Mouse (Mus musculus) CD4-positive, CD25-positive, alpha-beta regulatory T cell, adult 4 months (primary cell): ENCODE measurements around the gene Cdh13. TPM values are rescaled to one million over a fixed set of nuclear protein-coding genes. Genes with fewer than 3 reads are reported as not detected.
"Not testable (repeated sequence)": the region's sequence is repeated elsewhere in the genome, so short reads cannot be mapped to it uniquely, and the experiment has no call there.

Experiments
- ATAC-seq: one replicate; pipeline ENCODE4 v1.8.0; 2017
- polyA plus RNA-seq, 2 experiments: library from polyadenylated mRNA; unstranded; fragments of 100-300 nt; shearing (Covaris generic); gene quantifications; one replicate each; pipeline ENCODE4 v1.2.1; 2017

Cdh13 gene
- polyA plus RNA-seq, 2 experiments from 2014 or later, result 0.25 to 0.31 TPM

- ATAC-seq, result no peak
Observed at GRCm38 (mm10) chr8:118701312-118701880, 417.9 kb downstream of the Cdh13 start.

DNA sequence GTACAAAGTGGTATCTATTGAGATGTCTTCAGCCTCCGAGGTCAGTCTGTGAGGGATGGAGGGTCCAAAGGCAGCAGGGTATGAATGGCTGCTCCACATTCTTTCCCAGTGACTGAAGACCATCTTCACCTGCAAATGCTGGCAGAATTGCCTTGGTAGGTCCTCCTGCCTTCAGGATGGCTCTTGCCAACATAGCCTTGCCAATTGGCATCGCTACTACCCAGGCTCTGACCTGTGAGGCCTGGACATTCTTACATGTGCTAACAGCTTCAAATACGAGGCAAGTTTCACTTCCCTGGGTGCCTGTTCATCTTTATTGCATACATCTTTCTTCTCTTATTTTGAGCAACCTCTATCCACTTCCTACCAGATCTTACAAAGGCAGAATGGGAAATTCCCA lies 425.8 kb downstream of the Cdh13 start:
- ATAC-seq, result no peak

- no peak for ATAC-seq
Observed at GRCm38 (mm10) chr8:118711631-118712030, 428.1 kb downstream of the Cdh13 start.

DNA sequence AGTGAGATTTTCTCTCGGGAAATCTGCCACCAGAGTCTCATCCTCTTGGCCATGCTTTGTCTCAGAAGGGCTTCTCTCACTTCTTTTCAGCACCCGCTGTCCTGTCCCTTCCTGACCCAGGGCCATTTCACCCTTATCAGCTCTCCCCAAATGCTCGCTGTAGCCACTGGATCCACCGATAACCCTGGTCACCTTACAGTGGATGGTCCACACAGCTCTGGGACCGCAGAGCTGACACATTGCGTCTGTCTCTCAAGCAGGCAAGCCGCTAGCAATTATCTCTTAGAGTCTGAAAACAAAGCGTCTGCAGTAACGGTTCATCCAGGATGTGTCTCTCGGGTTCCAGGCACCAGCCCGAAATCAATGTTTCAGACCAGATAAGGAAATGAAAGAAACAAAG lies 429.6 kb downstream of the Cdh13 start:
- no peak for ATAC-seq

GRCm38 (mm10) chr8:118713596-118713995 lies 430.1 kb downstream of the Cdh13 start:
- ATAC-seq, result no peak

DNA sequence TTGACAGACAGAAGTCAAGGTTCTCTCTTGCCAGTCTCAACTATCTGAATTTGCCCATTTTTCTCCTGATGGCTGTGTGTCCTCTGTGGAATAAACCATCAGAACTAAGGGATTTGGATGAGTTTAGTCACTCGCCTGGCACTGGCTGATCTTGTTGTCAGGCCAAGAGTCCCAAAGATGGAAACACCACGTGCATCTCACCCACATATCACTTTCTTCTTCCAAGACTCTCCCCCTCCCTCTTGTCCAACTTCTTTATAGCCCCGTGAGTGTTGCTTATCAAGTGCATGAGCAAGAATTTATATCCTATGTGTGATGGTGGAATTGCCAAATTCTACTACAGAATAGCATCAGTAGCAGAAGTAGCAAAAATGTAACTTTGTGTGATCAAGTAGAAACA lies 439.4 kb downstream of the Cdh13 start:
- ATAC-seq, result no peak

DNA sequence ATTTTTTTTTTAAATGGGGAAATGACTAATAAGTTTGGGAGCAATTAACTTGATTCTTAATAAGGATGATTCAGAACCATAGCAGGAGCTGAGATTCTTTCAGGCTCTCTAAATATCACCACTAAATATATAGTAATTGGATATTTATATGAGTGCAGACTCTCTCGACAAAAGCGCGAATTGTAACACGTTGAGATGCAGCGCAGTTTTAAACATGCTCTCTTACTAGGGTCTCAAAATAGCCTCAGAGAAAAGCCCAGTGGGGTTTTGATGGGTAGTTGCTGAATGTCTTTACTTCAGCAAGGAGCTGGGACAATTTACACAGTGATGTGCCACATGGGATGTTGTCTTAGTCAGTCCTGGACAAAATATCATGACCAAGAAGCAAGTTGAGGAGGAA lies 442.1 kb downstream of the Cdh13 start:
- no peak for ATAC-seq

- no peak for ATAC-seq
Observed at GRCm38 (mm10) chr8:118741781-118742180, 458.2 kb downstream of the Cdh13 start.

- ATAC-seq, result no peak
Observed at GRCm38 (mm10) chr8:118744991-118745390, 461.5 kb downstream of the Cdh13 start.

DNA sequence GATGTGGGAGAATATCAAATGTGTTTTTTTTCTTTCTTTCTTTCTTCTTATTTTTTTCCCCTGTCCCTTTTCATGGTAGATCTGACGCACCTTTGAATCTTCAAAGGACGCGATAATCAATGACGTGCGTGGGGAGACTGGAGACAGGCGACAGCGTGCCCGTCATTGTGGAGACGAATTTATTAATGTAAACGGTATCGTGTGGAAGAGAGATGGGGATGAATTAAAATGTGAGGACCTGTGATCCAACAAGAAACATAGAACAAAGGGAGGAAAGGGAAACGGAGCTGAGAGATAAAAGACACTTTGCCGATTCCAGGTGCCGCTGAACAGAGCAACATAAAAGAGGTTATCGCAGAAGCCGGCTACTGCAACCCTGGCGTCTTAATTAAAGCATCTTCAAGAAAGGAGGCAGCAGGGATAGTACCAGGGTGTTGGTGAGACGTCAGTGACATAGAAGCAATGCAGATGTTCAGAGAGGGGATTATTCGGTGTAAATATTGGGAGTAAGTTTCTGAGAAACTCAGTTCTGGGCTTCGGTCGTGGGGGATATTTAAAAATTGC lies 464.6 kb downstream of the Cdh13 start:
- no peak for ATAC-seq

DNA sequence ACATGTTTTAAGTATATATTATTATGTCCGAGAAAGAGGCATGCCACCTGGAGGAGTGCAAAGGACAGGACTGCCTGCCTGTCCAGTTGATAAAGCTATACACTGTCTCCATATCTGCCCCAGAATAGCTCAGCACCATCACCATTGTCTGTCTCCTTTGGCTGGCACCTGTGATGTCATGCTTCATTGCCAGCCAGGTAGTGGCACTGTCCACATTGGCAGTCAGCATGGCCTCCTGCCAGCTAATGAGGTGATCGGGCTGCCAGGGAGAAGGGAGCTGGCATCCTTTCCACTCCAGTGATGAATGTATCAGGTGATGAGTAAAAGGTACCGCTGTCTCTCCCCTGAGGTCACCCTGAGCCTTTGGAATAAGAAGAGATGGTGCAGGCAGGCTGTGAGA lies 465.7 kb downstream of the Cdh13 start:
- no peak for ATAC-seq

- no peak for ATAC-seq
Observed at GRCm38 (mm10) chr8:118749786-118750185, 466.3 kb downstream of the Cdh13 start.

DNA sequence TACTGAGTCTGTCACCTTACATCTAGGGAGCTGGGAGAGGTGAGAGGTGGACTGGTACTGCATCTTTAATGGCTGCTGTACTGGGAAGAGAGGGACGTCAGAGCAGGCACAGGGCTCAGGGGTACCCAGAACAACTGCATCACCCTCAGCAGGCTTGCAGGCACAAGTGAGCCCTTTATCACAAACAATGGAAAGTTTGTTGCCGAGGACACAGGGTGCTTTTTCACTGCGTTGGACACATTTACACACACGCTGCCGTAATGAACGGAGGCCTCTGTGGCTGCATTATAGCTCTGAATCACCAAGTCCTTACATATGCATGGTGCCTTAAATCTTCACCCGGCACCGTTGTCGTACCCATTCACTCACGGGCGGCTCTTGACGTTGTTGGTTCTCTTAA lies 470.2 kb downstream of the Cdh13 start:
- ATAC-seq, result no peak

DNA sequence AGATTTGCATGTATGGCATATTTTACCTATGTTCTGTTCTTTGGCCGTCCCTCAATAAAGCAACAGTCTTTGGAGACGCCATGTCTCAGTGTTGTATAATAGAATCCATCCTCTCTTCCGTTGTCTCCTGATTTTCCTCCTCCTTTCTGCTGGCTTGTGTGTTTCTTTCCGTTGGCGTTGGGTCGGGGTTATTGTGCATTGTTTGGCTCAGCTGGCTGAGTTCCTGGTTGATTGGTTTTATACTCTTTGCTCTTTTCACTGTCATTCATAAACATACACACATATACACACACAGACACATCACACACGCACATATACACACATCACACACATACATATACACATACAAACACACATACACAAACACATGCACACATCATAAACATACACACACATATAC lies 470.6 kb downstream of the Cdh13 start:
- ATAC-seq, result no peak

DNA sequence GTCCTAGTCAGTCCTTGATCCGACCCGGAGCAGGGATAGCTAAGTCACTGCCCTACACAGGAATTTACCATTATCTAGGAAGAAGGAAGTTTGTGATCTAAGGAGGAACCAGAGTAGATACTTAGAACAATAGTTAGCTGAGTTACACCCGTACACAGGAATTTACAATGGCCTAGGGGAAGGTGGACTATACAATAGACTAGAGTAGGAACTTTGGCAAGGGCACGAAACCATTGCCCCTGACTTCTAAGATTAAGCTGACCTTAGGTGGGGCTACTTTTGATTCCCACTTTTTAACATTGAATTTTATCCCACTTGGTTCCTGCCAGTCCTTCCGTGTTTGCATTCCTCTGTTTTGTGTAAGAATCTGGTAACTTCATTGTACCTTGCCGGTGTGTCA lies 494.0 kb downstream of the Cdh13 start:
- not testable (repeated sequence) for ATAC-seq

DNA sequence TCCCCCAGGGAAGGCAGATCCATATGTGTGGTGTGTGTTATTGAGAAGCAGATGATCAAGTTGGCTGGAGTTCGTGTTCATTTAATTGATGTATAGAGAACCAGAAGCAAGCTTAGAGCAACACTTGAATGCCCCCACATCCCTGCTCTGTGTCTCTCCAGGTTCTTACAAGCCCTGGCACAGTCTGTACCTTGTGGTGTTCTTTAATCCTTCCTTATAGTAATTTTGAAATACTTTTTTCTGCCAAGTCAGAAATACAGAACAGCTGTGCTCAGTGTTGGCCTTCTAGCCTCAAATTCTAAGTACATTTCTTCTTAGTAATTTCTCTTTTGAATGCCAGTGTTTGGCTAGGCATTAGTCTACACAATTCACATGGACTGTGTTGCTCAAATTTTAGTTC lies 494.8 kb downstream of the Cdh13 start:
- ATAC-seq, result no peak

DNA sequence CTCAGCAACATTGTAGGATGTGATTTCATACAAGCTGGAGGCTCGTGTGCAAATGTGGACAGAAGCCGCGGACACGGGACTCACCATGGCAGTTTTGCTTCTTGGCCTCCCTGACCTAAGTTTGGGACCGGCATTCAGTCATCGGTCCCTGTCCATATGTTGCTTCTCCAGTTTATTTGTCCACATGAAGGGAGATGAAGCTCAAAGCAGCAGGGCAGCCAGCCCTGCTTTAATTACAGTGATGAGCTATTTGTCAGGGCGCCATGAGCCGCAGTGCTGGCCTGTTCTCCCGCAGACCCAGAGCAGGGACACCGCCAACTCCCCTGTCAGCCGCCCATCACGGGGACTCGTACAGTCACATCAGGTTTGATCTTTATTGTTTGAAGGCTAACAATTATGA lies 502.1 kb downstream of the Cdh13 start:
- ATAC-seq, result no peak

DNA sequence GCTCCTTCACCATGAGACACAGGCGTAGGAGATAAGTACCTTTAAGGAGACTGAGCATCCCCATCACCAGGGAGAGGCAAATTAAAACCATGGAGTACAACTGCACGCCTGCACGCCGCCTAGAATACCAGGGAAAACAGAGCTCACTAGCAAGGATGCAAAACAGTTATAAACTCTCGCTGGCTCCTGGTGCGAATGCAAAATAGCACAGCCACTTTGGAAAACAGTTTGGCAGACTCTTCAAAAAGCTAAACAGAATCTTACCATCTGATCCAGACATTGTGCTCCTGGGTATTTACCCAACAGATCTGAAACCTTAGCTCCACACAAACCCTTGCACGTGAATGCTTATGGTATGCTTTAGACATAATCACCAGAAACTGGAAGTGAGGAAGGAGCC lies 506.1 kb downstream of the Cdh13 start:
- ATAC-seq, result no peak

DNA sequence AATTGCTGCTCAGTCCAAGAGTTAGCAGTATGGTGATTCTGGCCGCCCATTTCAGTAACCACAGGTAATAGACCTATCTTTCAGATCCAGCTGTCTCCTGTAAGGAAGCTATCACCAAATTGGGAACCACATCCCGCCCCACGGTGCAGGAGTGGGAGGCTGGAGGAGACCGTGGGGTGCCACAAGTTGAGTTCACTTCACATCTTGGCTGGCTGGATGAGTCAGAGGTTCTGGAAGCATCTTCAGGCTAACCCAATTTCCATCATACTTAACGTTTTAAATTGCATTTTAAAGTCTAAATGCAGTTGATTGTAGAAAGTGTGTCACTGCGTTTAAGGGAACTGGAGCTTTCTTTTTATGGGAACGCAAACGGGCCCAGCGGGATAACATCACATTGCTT lies 511.4 kb downstream of the Cdh13 start:
- ATAC-seq, result no peak

DNA sequence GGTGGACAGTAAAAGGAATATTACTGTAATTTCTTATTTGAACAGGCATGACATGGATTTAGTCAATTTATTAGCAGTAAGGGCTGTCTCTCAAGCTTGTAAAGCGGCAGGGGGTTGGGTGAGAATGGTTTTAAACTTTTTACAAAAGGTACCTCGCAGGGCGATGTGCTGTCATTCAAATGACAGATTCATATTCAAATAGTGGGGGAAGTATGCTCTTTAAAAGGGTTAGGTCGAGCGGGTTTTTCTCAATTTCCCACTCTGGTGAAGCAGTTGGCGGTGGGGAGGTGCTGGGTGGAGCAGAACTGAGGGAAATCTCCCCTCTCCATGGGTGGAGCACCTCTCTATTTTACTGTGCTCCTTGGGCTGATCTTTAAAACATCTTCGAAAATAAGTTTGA lies 513.0 kb downstream of the Cdh13 start:
- ATAC-seq, result no peak

DNA sequence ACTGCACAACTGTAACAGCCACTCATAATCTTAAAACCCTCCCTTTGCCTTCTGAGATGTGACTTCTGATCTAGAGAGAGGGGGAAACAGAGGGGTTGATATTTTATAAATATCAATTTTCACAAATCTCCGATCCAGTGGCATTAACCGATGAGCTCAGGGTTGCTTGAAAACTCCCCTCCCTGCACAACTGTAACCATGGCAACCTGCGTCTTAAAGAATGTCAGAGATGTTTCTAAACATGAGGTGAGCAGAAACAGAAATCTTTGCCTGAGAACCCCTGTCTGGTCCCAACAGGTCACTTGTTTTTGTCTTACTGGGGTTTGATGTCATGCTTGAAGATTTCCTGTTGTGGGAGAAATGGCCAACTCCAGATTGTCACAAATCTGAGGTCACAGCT lies 513.6 kb downstream of the Cdh13 start:
- no peak for ATAC-seq

DNA sequence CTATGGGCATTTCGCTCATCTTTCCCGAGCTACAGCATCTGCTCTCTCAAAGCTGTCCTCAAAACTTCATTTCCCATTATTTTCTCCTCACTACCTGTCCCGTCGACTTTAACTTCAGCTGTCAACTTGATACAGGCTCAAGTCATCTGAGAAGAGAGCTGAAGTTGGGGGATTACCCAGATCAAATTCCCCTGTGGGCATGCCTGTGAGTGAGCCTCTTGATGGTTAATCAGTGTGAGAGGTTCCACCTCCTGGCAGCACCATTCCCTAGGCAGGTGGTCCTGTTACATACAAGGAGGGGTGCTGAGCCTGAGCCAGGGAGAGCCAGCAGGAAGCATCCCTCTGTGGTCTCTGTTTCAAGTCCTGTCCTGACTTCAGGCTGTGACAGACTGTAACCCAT lies 519.6 kb downstream of the Cdh13 start:
- ATAC-seq, result no peak

GRCm38 (mm10) chr8:118809660-118810059 lies 526.1 kb downstream of the Cdh13 start:
- no peak for ATAC-seq

- no peak for ATAC-seq
Observed at GRCm38 (mm10) chr8:118815055-118815454, 531.5 kb downstream of the Cdh13 start.

GRCm38 (mm10) chr8:118826761-118827160 lies 543.2 kb downstream of the Cdh13 start:
- ATAC-seq, result no peak
